Comparison of ENCODE assay signal across 8 mouse cellular contexts in genomic region chr9:108517253-108517930, GRCm38 (mm10). TPM values are rescaled to one million over a fixed set of nuclear protein-coding genes. Genes with fewer than 3 reads are reported as not detected.
DNase-seq lines count a peak whose midpoint lies in the region; ATAC-seq and TF ChIP-seq lines count a peak whose summit lies in the region.

No protein-coding gene starts in this region.

- peak; percentile 71 for DNase-seq in c-Kit-positive CD71-positive TER-119-negative erythroid progenitor cells, embryonic 14.5 days (ENCODE audit: low read depth)
- DNase-seq in forebrain, embryonic 11.5 days (ENCODE audit: low spot score) = peak; percentile 91
- DNase-seq in heart, postnatal 0 days (ENCODE audit: low spot score) = peak; percentile 49
- peak; percentile 91 to 94 for DNase-seq in kidney, postnatal 4 days
- peak; percentile 81 for DNase-seq in stomach, postnatal 0 days (ENCODE audit: low spot score)

- H3K4me3 ChIP-seq in E14TG2a.4 (replicated peaks; ENCODE audit: low read length) = peak overlapping the region; percentile 93
- H3K4me3 ChIP-seq in forebrain, embryonic 11.5 days (ENCODE audit: low read depth, low read length) = peak overlapping the region; percentile 88
- H3K4me3 ChIP-seq in heart, postnatal 0 days (ENCODE audit: low read depth, low read length) = peak overlapping the region; percentile 91
- peak overlapping the region; percentile 99 for H3K4me3 ChIP-seq in liver, embryonic 16.5 days (ENCODE audit: low read depth, low read length)
- peak overlapping the region; percentile 92 for H3K4me3 ChIP-seq in neural tube, embryonic 12.5 days
- H3K4me3 ChIP-seq in stomach, postnatal 0 days (ENCODE audit: low read depth, low read length) = peak overlapping the region; percentile 92

- peak overlapping the region; percentile 89 for H3K4me2 ChIP-seq in forebrain, embryonic 11.5 days (ENCODE audit: low read depth, low read length, severe bottlenecking)
- H3K4me2 ChIP-seq in heart, postnatal 0 days (ENCODE audit: low read depth, low read length) = peak overlapping the region; percentile 66
- H3K4me2 ChIP-seq in liver, embryonic 16.5 days (ENCODE audit: low read depth, low read length) = peak overlapping the region; percentile 83
- H3K4me2 ChIP-seq in neural tube, embryonic 12.5 days (replicated peaks) = peak overlapping the region; percentile 70
- H3K4me2 ChIP-seq in stomach, postnatal 0 days (replicated peaks; ENCODE audit: low read depth) = peak overlapping the region; percentile 85

- peaks cover 67% of the 10 kb centered on the region for H3K36me3 ChIP-seq in E14TG2a.4 (ENCODE audit: insufficient read depth, low read length)
- peaks cover 8% of the 10 kb centered on the region for H3K36me3 ChIP-seq in forebrain, embryonic 11.5 days (ENCODE audit: control insufficient read depth, insufficient read depth, low read length)
- H3K36me3 ChIP-seq in heart, postnatal 0 days (replicated peaks; ENCODE audit: control insufficient read depth, insufficient read depth, low read length) = peaks cover 42% of the 10 kb centered on the region
- peaks cover 25% of the 10 kb centered on the region for H3K36me3 ChIP-seq in liver, embryonic 16.5 days (ENCODE audit: control insufficient read depth, insufficient read depth)
- peaks cover 32% of the 10 kb centered on the region for H3K36me3 ChIP-seq in neural tube, embryonic 12.5 days
- H3K36me3 ChIP-seq in stomach, postnatal 0 days (ENCODE audit: control insufficient read depth, insufficient read depth, low read length) = peaks cover 22% of the 10 kb centered on the region

- TF ChIP-seq EP300 in heart, postnatal 0 days (IDR thresholded peaks at IDR 0.05; ENCODE audit: low read depth) = 0 out of 2 replicates have a peak, but pooled peaks have one; percentile 12
- TF ChIP-seq EP300 in stomach, postnatal 0 days (optimal IDR thresholded peaks at IDR 0.05) = no peak

- H3K9me3 ChIP-seq in E14TG2a.4 (ENCODE audit: low read length) = no peaks in the 10 kb centered on the region
- H3K9me3 ChIP-seq in forebrain, embryonic 11.5 days (ENCODE audit: control insufficient read depth, low read length) = no peaks in the 10 kb centered on the region
- H3K9me3 ChIP-seq in heart, postnatal 0 days (replicated peaks; ENCODE audit: control insufficient read depth, low read length) = no peaks in the 10 kb centered on the region
- H3K9me3 ChIP-seq in liver, embryonic 16.5 days (replicated peaks; ENCODE audit: control insufficient read depth, low read length) = no peaks in the 10 kb centered on the region
- no peaks in the 10 kb centered on the region for H3K9me3 ChIP-seq in neural tube, embryonic 12.5 days
- H3K9me3 ChIP-seq in stomach, postnatal 0 days (ENCODE audit: control insufficient read depth, low read length) = no peaks in the 10 kb centered on the region

- peaks cover 51% of the 10 kb centered on the region for H3K4me1 ChIP-seq in E14TG2a.4 (replicated peaks; ENCODE audit: low read depth, low read length)
- H3K4me1 ChIP-seq in forebrain, embryonic 11.5 days (replicated peaks; ENCODE audit: control insufficient read depth, insufficient read depth, low read length) = peaks cover 5% of the 10 kb centered on the region; the same call in 1 of the 2 replicates
- 0 out of 2 replicates have a peak, but pooled peaks cover 10% of the 10 kb centered on the region for H3K4me1 ChIP-seq in heart, postnatal 0 days (ENCODE audit: control insufficient read depth, insufficient read depth)
- peaks cover 23% of the 10 kb centered on the region for H3K4me1 ChIP-seq in liver, embryonic 16.5 days (ENCODE audit: control insufficient read depth, low read depth, low read length)
- H3K4me1 ChIP-seq in neural tube, embryonic 12.5 days = peaks cover 21% of the 10 kb centered on the region
- H3K4me1 ChIP-seq in stomach, postnatal 0 days (replicated peaks; ENCODE audit: control insufficient read depth, insufficient read depth) = no peaks in the 10 kb centered on the region

- H3K27me3 ChIP-seq in E14TG2a.4 (ENCODE audit: insufficient read depth, low read length) = no peaks in the 10 kb centered on the region
- H3K27me3 ChIP-seq in forebrain, embryonic 11.5 days (ENCODE audit: control insufficient read depth, insufficient read depth, low read length) = no peaks in the 10 kb centered on the region
- H3K27me3 ChIP-seq in heart, postnatal 0 days (ENCODE audit: control insufficient read depth, insufficient read depth, low read length) = no peaks in the 10 kb centered on the region
- no peaks in the 10 kb centered on the region for H3K27me3 ChIP-seq in liver, embryonic 16.5 days (ENCODE audit: control insufficient read depth, insufficient read depth, low read depth, low read length)
- no peaks in the 10 kb centered on the region for H3K27me3 ChIP-seq in neural tube, embryonic 12.5 days (replicated peaks)
- no peaks in the 10 kb centered on the region for H3K27me3 ChIP-seq in stomach, postnatal 0 days (ENCODE audit: control insufficient read depth, insufficient read depth, low read length)

- no peak for TF ChIP-seq CTCF in E14TG2a.4 (conservative IDR thresholded peaks at IDR 0.05; ENCODE audit: low read length)
- TF ChIP-seq CTCF in heart, postnatal 0 days (IDR thresholded peaks at IDR 0.05; ENCODE audit: low read depth) = no peak
- TF ChIP-seq CTCF in stomach, postnatal 0 days (IDR thresholded peaks at IDR 0.05; ENCODE audit: low read depth) = no peak

- peak overlapping the region; percentile 99 for H3K27ac ChIP-seq in forebrain, embryonic 11.5 days (ENCODE audit: low read depth, low read length)
- peak overlapping the region; percentile 98 for H3K27ac ChIP-seq in heart, postnatal 0 days (ENCODE audit: low read depth)
- peak overlapping the region; percentile 99 for H3K27ac ChIP-seq in liver, embryonic 16.5 days (ENCODE audit: low read length)
- peak overlapping the region; percentile 99 for H3K27ac ChIP-seq in neural tube, embryonic 12.5 days
- H3K27ac ChIP-seq in stomach, postnatal 0 days (replicated peaks) = peak overlapping the region; percentile 100

- peak; percentile 82 for ATAC-seq in forebrain, embryonic 11.5 days (replicated peaks; ENCODE audit: low FRiP score)
- ATAC-seq in heart, postnatal 0 days (ENCODE audit: insufficient read depth, low read depth) = peak; percentile 70
- ATAC-seq in liver, embryonic 16.5 days (ENCODE audit: low read depth) = peak; percentile 84
- peak; percentile 83 for ATAC-seq in neural tube, embryonic 12.5 days (ENCODE audit: low FRiP score, low read depth)
- peak; percentile 68 for ATAC-seq in stomach, postnatal 0 days (ENCODE audit: low FRiP score, low TSS enrichment)

- peak overlapping the region; percentile 98 for H3K9ac ChIP-seq in forebrain, embryonic 11.5 days (ENCODE audit: low read length)
- H3K9ac ChIP-seq in heart, postnatal 0 days (replicated peaks; ENCODE audit: low read depth, low read length) = peak overlapping the region; percentile 90
- peak overlapping the region; percentile 96 for H3K9ac ChIP-seq in liver, embryonic 16.5 days (ENCODE audit: low read depth, low read length)
- H3K9ac ChIP-seq in neural tube, embryonic 12.5 days = peak overlapping the region; percentile 96
- peak overlapping the region; percentile 99 for H3K9ac ChIP-seq in stomach, postnatal 0 days (ENCODE audit: low read length)

- WGBS in forebrain, embryonic 11.5 days = under 1% methylated on average over 52 of the region's 95 CpGs
- under 1% methylated on average over 52 of the region's 95 CpGs for WGBS in heart, postnatal 0 days
- under 1% methylated on average over 87 of the region's 95 CpGs for WGBS in liver, embryonic 16.5 days (ENCODE audit: insufficient replicate concordance)
- under 1% methylated on average over 68 of the region's 95 CpGs for WGBS in neural tube, embryonic 12.5 days
- WGBS in stomach, postnatal 0 days = under 1% methylated on average over 70 of the region's 95 CpGs

RNA-seq across cellular contexts. Expression of gene Qrich1, which starts 0.8 kb away (rescaled TPM):
- polyA plus RNA-seq in forebrain, embryonic 11.5 days (2014; fragmentation: Nextera tagmentation; extraction: Ambion mirVana) = 174 and 183 TPM in 2 replicates
- 138 and 154 TPM in 2 replicates for total RNA-seq in heart, postnatal 0 days (2014; rRNA removed; ENCODE audit: low replicate concordance)
- 52.5 and 55.4 TPM in 2 replicates for polyA plus RNA-seq in heart, postnatal 0 days (2015; fragmentation: Nextera tagmentation; extraction: Ambion mirVana)
- 42.7 and 44.2 TPM in 2 replicates for polyA plus RNA-seq in liver, embryonic 16.5 days (2015; fragmentation: Nextera tagmentation; extraction: Ambion mirVana)
- polyA plus RNA-seq in neural tube, embryonic 12.5 days (2016; fragmentation: Nextera tagmentation; extraction: Ambion mirVana) = 162 and 164 TPM in 2 replicates
- 47.7 and 50.5 TPM in 2 replicates for polyA plus RNA-seq in stomach, postnatal 0 days (2015; fragmentation: Nextera tagmentation; extraction: Ambion mirVana)

RNA-seq across cellular contexts. Expression of gene Qars, which starts 9.9 kb away (rescaled TPM):
- polyA plus RNA-seq in forebrain, embryonic 11.5 days (2014; fragmentation: Nextera tagmentation; extraction: Ambion mirVana) = 107 and 116 TPM in 2 replicates
- 175 and 188 TPM in 2 replicates for total RNA-seq in heart, postnatal 0 days (2014; rRNA removed; ENCODE audit: low replicate concordance)
- 44.7 and 49.2 TPM in 2 replicates for polyA plus RNA-seq in heart, postnatal 0 days (2015; fragmentation: Nextera tagmentation; extraction: Ambion mirVana)
- polyA plus RNA-seq in liver, embryonic 16.5 days (2015; fragmentation: Nextera tagmentation; extraction: Ambion mirVana) = 47.0 and 51.4 TPM in 2 replicates
- 86.9 and 89.9 TPM in 2 replicates for polyA plus RNA-seq in neural tube, embryonic 12.5 days (2016; fragmentation: Nextera tagmentation; extraction: Ambion mirVana)
- polyA plus RNA-seq in stomach, postnatal 0 days (2015; fragmentation: Nextera tagmentation; extraction: Ambion mirVana) = 66.4 and 70.6 TPM in 2 replicates

RNA-seq across cellular contexts. Expression of gene Usp19, which starts 27.0 kb away (rescaled TPM):
- polyA plus RNA-seq in forebrain, embryonic 11.5 days (2014; fragmentation: Nextera tagmentation; extraction: Ambion mirVana) = 84.0 and 90.0 TPM in 2 replicates
- total RNA-seq in heart, postnatal 0 days (2014; rRNA removed; ENCODE audit: low replicate concordance) = 108 and 136 TPM in 2 replicates
- 34.8 and 38.2 TPM in 2 replicates for polyA plus RNA-seq in heart, postnatal 0 days (2015; fragmentation: Nextera tagmentation; extraction: Ambion mirVana)
- 25.7 and 28.6 TPM in 2 replicates for polyA plus RNA-seq in liver, embryonic 16.5 days (2015; fragmentation: Nextera tagmentation; extraction: Ambion mirVana)
- 104 TPM in 2 replicates for polyA plus RNA-seq in neural tube, embryonic 12.5 days (2016; fragmentation: Nextera tagmentation; extraction: Ambion mirVana)
- 22.2 and 22.7 TPM in 2 replicates for polyA plus RNA-seq in stomach, postnatal 0 days (2015; fragmentation: Nextera tagmentation; extraction: Ambion mirVana)

RNA-seq across cellular contexts. Expression of gene Lamb2, which starts 37.9 kb away (rescaled TPM):
- 31.8 and 40.9 TPM in 2 replicates for polyA plus RNA-seq in forebrain, embryonic 11.5 days (2014; fragmentation: Nextera tagmentation; extraction: Ambion mirVana)
- total RNA-seq in heart, postnatal 0 days (2014; rRNA removed; ENCODE audit: low replicate concordance) = 161 and 182 TPM in 2 replicates
- 44.4 and 50.8 TPM in 2 replicates for polyA plus RNA-seq in heart, postnatal 0 days (2015; fragmentation: Nextera tagmentation; extraction: Ambion mirVana)
- polyA plus RNA-seq in liver, embryonic 16.5 days (2015; fragmentation: Nextera tagmentation; extraction: Ambion mirVana) = 9.7 and 10.7 TPM in 2 replicates
- 28.6 and 29.4 TPM in 2 replicates for polyA plus RNA-seq in neural tube, embryonic 12.5 days (2016; fragmentation: Nextera tagmentation; extraction: Ambion mirVana)
- polyA plus RNA-seq in stomach, postnatal 0 days (2015; fragmentation: Nextera tagmentation; extraction: Ambion mirVana) = 19.2 and 21.8 TPM in 2 replicates

RNA-seq across cellular contexts. Expression of gene Impdh2, which starts 42.7 kb away (rescaled TPM):
- 197 and 199 TPM in 2 replicates for polyA plus RNA-seq in forebrain, embryonic 11.5 days (2014; fragmentation: Nextera tagmentation; extraction: Ambion mirVana)
- total RNA-seq in heart, postnatal 0 days (2014; rRNA removed; ENCODE audit: low replicate concordance) = 69.2 and 87.5 TPM in 2 replicates
- polyA plus RNA-seq in heart, postnatal 0 days (2015; fragmentation: Nextera tagmentation; extraction: Ambion mirVana) = 52.6 and 54.7 TPM in 2 replicates
- 80.0 and 86.8 TPM in 2 replicates for polyA plus RNA-seq in liver, embryonic 16.5 days (2015; fragmentation: Nextera tagmentation; extraction: Ambion mirVana)
- 124 and 134 TPM in 2 replicates for polyA plus RNA-seq in neural tube, embryonic 12.5 days (2016; fragmentation: Nextera tagmentation; extraction: Ambion mirVana)
- polyA plus RNA-seq in stomach, postnatal 0 days (2015; fragmentation: Nextera tagmentation; extraction: Ambion mirVana) = 67.1 and 70.6 TPM in 2 replicates

Comparison
In these comparisons a context has a peak if more than half of its experiments do, and no peak if none do; other contexts are left out.
1. Peak in every context shown above with its lines: DNase-seq, ATAC-seq, H3K4me3 ChIP-seq and H3K27ac ChIP-seq.